Mouse (Mus musculus) olfactory bulb, adult 2 months (tissue): ENCODE measurements at regions not wholly inside any gene's neighbourhood (a gene's known extent, or its start where the extent isn't known, plus 50 kb on each side); places are given as distances from the start of the nearest gene placed in this dataset.

ENCODE experiments used
- H3K27ac ChIP-seq: fragments of 200-500 bp; 2 replicates; pipeline ENCODE4 v1.5.1; 2012; ENCODE audit warnings: low read depth, low read length; ENCODE audit not compliant: insufficient read depth
- H3K4me1 ChIP-seq: fragments of 200-500 bp; 2 replicates; pipeline ENCODE4 v1.6.1; 2012; ENCODE audit warnings: low read length; ENCODE audit not compliant: control insufficient read depth, insufficient read depth
- H3K4me3 ChIP-seq: fragments of 200-500 bp; 2 replicates; pipeline ENCODE4 v1.5.1; 2012; ENCODE audit warnings: mild to moderate bottlenecking, low read depth, low read length, moderate library complexity; ENCODE audit not compliant: insufficient read depth
- CTCF ChIP-seq: fragments of 200-500 bp; IDR thresholded peaks from 2 replicates; pipeline ENCODE4 v1.5.1; 2012; ENCODE audit warnings: low read depth, mild to moderate bottlenecking, low read length, moderate library complexity; ENCODE audit not compliant: insufficient read depth
- POLR2A ChIP-seq: fragments of 200-500 bp; IDR thresholded peaks from 2 replicates; pipeline ENCODE4 v1.6.1; 2012; ENCODE audit warnings: mild to moderate bottlenecking, low read depth, low read length, moderate library complexity; ENCODE audit not compliant: insufficient read depth
- WGBS: fragments of 180-500 bp; shearing (Covaris S2); methylation state at CpG from one replicate; pipeline ENCODE4 v1.1.7; 2018; 5-methylcytosine and 5-hydroxymethylcytosine counted together

DNA sequence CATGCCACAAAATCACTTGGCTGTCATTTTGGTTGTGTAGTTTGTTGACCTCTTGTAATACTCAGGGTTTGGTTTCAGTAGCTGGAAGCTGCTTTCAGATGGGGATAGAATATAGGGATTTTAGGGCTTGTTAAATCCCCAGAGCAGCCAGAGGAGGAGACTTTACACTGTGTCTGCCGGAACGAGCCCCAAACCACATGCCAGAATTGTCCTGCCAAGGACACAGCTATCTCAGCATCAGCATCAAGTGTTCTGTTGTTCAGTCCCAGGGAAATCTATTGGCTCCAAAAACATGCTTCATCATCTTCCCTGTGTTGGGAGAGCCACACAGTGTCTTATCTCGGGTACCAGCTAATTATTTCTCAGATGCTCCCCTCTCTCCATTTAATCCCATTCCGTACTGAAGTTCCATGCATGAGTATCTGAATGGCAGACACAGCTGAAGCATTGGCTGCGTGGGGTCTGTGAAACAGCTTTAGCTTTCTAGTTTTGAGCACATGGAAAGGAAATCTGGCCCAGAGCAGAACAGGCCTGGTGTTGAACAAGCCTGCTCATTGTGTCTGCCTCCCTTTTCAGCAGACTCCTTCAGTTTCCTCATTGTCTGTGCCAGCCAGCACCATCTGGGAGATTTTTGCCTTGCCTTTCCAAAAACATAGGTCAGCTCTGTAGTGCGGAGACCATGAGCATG lies 264.8 kb downstream of the Cd109 start:
- no peak overlapping the region for H3K4me3 ChIP-seq
- no peaks in the 10 kb centered on the region for H3K4me1 ChIP-seq
- no peak for TF ChIP-seq POLR2A
- no peak for TF ChIP-seq CTCF
- no peak overlapping the region for H3K27ac ChIP-seq
- WGBS: 50% methylated on average over 6 of the region's 6 CpGs

DNA sequence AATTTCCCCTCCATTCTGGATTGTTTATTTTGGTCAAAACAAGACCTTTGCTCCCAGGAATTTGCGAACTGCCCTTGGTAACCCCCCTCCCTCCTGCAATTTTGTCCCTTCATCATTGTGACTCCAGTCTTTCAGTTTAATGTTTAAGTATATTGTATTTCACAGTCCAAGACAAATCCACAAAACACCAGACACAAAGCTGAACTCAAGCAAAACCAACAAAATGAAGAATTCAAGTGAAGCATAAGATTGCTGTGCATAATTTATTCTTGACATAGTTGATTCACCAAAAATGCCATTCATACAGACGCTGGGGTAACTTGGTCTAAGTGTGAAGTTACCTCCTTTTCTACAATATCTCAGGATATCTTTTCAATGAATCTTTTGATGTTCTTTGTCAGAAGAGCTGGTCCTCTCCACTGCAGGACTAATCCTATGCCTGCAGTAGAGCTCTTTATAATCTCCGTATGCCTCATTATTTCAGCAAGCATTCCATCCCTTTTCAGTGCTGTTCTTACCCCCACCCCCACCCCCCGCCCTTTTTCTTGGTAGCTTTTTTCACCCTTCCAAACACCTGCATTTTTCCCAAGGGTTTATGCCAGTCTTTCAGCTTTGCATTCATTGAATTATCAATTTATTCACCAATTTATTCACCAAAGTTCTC lies 265.4 kb downstream of the Cd109 start:
- 50% methylated on average over 4 of the region's 4 CpGs for WGBS
- no peak overlapping the region for H3K4me3 ChIP-seq
- H3K4me1 ChIP-seq: no peaks in the 10 kb centered on the region
- no peak for TF ChIP-seq CTCF
- H3K27ac ChIP-seq: no peak overlapping the region

DNA sequence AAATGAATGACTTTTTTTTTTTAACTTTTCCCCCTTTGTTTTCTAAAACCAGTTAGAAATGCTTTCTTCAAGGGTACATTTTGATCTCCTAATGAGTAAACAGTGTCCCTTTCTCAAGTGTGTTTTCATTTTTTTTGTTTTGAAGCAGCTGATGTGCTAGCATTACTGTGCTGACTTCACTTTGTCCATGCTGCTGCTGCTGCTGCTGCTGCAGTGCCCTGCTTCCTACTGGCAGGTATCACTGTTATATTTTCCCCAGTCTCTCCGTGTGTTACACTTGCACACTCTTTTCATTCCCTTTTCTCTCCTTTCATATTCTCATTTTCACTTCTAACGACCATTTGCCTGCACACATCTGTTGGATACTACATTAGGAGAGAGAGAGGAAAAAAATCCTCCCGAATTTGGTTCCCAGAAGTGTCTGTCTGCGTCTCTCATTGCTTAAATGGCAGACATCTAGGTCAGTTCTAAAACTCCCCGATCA lies 266.0 kb downstream of the Cd109 start:
- no peak overlapping the region for H3K27ac ChIP-seq
- 30% methylated on average over 5 of the region's 5 CpGs for WGBS
- TF ChIP-seq CTCF: no peak
- no peak for TF ChIP-seq POLR2A
- H3K4me1 ChIP-seq: no peaks in the 10 kb centered on the region
- no peak overlapping the region for H3K4me3 ChIP-seq

DNA sequence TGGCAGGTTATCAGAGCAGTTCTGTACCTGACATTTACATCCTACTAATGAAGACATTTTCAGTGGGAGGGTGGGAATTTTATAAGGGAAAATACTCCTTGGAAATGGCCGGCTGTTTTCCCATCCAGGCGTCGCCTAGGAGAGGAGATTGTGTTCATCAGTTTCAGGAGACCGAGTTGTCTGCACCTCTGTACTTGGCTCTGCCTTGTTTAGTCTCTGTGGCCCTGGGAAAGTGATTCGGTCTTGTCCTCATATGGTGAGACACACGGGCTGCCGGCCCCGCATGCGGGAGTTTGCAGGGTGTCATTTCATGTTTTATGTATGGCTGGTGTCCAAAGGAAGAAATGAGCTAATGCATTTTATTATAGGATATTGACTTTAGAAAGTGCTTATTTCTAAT lies 287.9 kb downstream of the Cd109 start:
- TF ChIP-seq CTCF: no peak
- no peak for TF ChIP-seq POLR2A
- H3K4me1 ChIP-seq: no peaks in the 10 kb centered on the region
- 77% methylated on average over 9 of the region's 9 CpGs for WGBS
- H3K4me3 ChIP-seq: no peak overlapping the region
- no peak overlapping the region for H3K27ac ChIP-seq

DNA sequence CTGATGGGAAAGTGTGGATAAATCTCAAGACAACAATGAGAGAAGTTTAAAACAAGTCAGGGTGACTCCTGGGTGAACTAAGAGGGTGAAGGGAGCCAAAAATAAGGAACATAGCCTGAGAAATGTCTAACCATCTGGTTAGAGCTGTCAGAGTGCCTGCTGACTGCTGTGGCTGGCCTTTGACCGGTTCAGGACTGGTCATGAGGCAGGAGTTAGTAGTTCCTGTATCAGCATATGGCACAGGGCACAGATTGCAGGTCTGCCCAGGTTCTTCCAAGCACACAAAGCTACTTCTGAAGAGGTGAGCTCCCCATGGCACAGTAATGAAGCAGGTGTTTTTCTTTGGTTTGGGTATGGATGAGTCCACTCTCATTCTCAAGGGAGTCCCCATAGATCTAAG lies 302.0 kb downstream of the Cd109 start:
- no peak overlapping the region for H3K27ac ChIP-seq
- H3K4me1 ChIP-seq: no peaks in the 10 kb centered on the region
- WGBS: 87% methylated on average over 1 of the region's 1 CpGs
- TF ChIP-seq CTCF (no peak), POLR2A (no peak)
- no peak overlapping the region for H3K4me3 ChIP-seq

DNA sequence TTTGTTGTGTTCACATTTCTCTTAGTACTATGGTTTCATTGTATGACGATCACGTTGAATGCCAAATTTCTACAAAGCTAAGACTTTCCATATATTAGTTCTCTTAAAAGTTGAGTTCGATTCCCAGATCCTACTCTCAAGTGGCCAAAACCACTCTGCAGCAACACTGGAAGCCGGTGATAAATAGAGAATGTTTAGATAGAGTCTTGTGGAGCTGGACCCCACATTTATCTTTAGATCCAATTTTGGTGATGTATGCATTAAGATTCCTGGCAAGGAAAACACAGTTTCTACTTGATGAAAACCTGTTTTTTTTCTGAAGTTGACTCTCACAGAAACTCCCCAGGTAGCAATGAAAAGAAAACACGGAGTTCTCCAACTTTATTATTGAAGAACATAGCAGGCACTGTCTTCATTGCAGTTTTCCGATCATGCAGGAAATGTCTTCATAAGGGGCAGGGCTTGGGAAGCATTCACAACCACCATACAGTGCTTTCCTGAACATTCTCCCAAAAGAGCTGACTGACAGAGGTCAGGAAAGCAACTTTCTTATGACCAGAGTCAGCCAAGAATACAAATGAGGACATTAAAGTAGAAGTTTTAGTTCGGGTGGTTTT lies 310.7 kb downstream of the Cd109 start:
- Histone ChIP-seq H3K4me1 (no peaks in the 10 kb centered on the region), H3K27ac (no peak overlapping the region), H3K4me3 (no peak overlapping the region)
- 67% methylated on average over 7 of the region's 7 CpGs for WGBS
- TF ChIP-seq CTCF (no peak), POLR2A (no peak)

DNA sequence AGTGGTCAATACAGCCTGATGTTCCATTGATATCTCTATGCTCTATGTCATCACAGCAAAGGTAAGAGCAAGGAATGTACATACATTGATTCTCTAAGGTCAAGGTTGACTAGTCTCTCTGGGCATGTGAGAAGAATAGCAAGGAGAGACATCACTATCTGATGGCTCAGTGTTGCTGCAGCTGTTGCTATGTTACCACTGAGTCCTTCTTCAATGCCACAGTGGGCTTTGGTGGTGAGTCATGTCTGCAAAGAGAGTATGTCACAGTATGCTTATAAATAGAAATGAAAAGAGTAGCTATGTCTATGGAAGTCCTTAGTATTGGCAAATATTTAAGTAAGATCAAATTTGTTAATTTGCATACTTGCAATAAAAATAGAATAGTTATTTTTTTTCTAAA lies 326.3 kb downstream of the Cd109 start:
- Histone ChIP-seq H3K4me3 (no peak overlapping the region), H3K4me1 (no peaks in the 10 kb centered on the region), H3K27ac (no peak overlapping the region)
- TF ChIP-seq CTCF: no peak
- no peak for TF ChIP-seq POLR2A

DNA sequence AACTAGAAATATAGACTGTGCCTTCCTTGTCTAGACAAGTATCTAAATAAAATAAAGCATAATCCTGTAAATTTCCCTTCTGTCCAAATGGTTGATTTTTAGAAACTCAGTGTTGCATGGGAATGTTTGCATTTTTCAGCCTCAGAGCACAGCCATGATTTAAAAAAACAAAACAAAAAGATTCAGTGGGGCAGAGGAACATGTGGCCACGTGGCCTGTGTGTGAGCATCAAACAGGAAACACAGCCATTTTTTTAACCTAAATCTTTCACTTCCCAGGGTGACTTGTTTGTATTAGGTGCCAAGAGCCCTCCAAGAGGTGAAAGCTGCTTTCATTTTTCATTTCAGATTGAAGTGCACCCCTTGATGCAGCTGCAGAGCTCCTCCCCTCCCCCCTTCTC lies 349.5 kb downstream of the Cd109 start:
- no peak overlapping the region for H3K4me3 ChIP-seq
- H3K4me1 ChIP-seq: no peaks in the 10 kb centered on the region
- no peak overlapping the region for H3K27ac ChIP-seq
- TF ChIP-seq POLR2A: no peak
- TF ChIP-seq CTCF: no peak
- WGBS: 44% methylated on average over 1 of the region's 1 CpGs

DNA sequence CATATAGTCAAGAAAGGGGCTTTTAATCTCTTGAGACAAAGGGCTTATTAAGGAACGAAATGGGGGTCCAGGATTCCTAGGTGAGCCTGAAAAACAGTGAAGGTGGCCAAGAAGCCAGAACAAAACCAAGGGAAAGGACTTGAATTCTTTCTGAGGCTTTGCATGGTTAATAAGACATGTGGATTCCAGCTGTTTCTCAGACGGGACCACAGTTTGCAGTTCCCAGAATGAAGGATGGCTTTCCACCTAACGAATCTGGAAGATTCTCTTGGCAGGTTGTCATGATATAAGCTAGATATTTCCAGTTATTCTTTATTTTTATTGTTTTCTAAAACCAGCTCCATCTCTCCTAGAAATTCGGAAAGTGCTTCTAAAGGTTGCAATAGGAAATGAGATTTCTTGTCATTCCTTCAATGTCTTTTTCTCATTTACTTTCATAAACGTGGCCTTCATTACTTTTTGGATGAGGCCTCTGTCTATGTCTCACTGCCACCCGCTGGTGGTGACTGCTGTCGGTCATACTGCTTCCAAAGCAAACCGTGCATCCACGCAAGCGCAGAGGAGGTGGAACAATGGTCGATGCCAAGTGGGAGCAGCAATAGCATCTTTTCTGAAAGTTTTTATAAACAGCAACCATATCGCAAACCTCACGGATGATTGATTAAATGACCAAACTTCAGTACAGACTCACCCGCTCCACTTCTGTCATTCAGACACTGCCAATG lies 350.0 kb downstream of the Cd109 start:
- Histone ChIP-seq H3K4me3 (no peak overlapping the region), H3K4me1 (no peaks in the 10 kb centered on the region), H3K27ac (no peak overlapping the region)
- TF ChIP-seq POLR2A (no peak), CTCF (no peak)
- WGBS: 68% methylated on average over 14 of the region's 14 CpGs
